Mouse (Mus musculus) granulocyte monocyte progenitor cell, adult 5-6 weeks (primary cell): Measurements from ENCODE around the gene Prss32. TPM values are rescaled to one million over a fixed set of nuclear protein-coding genes. Genes with fewer than 3 reads are reported as not detected.
"Not testable (repeated sequence)": the region's sequence is repeated elsewhere in the genome, so short reads cannot be mapped to it uniquely, and the experiment has no call there.

Source experiments
- ATAC-seq: replicated peaks from 2 replicates; pipeline ENCODE4 v1.8.0; 2016; ENCODE audit warnings: mild to moderate bottlenecking, moderate TSS enrichment, inconsistent platforms; ENCODE audit not compliant: poor library complexity, severe bottlenecking
- total RNA-seq, 2 experiments: library from RNA; stranded (forward) in 1 of 2; stranded (reverse) in 1 of 2; fragments of 200-712, 200-1000 nt in 1 of 2; fragments of >200 nt in 1 of 2; fragmentation: Nextera tagmentation in 1 of 2; gene quantifications; 2 replicates each; pipeline ENCODE4 v1.2.3; 2014 to 2017

Prss32 gene
- total RNA-seq, 2 experiments from 2014 or later = not detected

GRCm38 (mm10) chr17:23836006-23836575 is 7.6 kb upstream of the Prss32 start, which contains the start of gene Prss33:
Gene Prss33 (minus strand): TSS chr17:23836056.
- ATAC-seq = no peak

- peak; percentile 73 for ATAC-seq
These were observed 2.5 kb upstream of the Prss32 start for GRCm38 (mm10) chr17:23841145-23841544.

GRCm38 (mm10) chr17:23843141-23843811 is 379 bp upstream of the Prss32 start:
- peak; percentile 28; the same call in 1 of the 2 replicates for ATAC-seq

GRCm38 (mm10) chr17:23850028-23850427 is 6.4 kb downstream of the Prss32 start:
- ATAC-seq = no peak

- ATAC-seq = peak; percentile 60
These were observed 7.4 kb downstream of the Prss32 start for GRCm38 (mm10) chr17:23850853-23851749.

GRCm38 (mm10) chr17:23853292-23853691 is 9.6 kb downstream of the Prss32 start:
- peak; percentile 85 for ATAC-seq

- no peak for ATAC-seq
These were observed 10.6 kb downstream of the Prss32 start for GRCm38 (mm10) chr17:23854229-23854765.

- ATAC-seq = no peak
These were observed 13.5 kb downstream of the Prss32 start for GRCm38 (mm10) chr17:23857193-23857592.

GRCm38 (mm10) chr17:23857913-23858312 is 14.3 kb downstream of the Prss32 start:
- no peak for ATAC-seq

- no peak for ATAC-seq
These were observed 19.3 kb downstream of the Prss32 start for GRCm38 (mm10) chr17:23862926-23863325.

- ATAC-seq = 0 out of 2 replicates have a peak, but pooled peaks have one; percentile 3
These were observed 24.1 kb downstream of the Prss32 start, which contains the start of gene Prss21 for GRCm38 (mm10) chr17:23867756-23868155. Gene Prss21 (plus strand): TSS chr17:23868056.

- ATAC-seq = peak; percentile 99
These were observed 24.9 kb downstream of the Prss32 start for GRCm38 (mm10) chr17:23868513-23868912.

GRCm38 (mm10) chr17:23873884-23874856 is 30.5 kb downstream of the Prss32 start:
- peak; percentile 72 for ATAC-seq

GRCm38 (mm10) chr17:23876741-23877140 is 33.1 kb downstream of the Prss32 start:
- ATAC-seq = no peak

GRCm38 (mm10) chr17:23877166-23877565 is 33.5 kb downstream of the Prss32 start:
- ATAC-seq = no peak

- ATAC-seq = not testable (repeated sequence)
These were observed 36.9 kb downstream of the Prss32 start, which contains the start of the genes Dcpp1 and Dcpp2 for GRCm38 (mm10) chr17:23880576-23880975. Gene Dcpp1 (plus strand): TSS chr17:23880876. Gene Dcpp2 (plus strand): TSS chr17:23880880.
